Mouse (Mus musculus) heart, embryonic 13.5 days (tissue): ENCODE data around the gene 4921536K21Rik. TPM values are rescaled to one million over a fixed set of nuclear protein-coding genes. Genes with fewer than 3 reads are reported as not detected.
A peak's percentile ranks its signal among the peaks of the same experiment; 100 is the strongest.

Source experiments
- ATAC-seq: fragments of 200-750 bp; cut with Nextera tagmentation; 2 replicates; pipeline ENCODE4 v1.8.0; 2017; ENCODE audit warnings: moderate TSS enrichment; ENCODE audit not compliant: insufficient number of reproducible peaks, low FRiP score, low TSS enrichment; ENCODE audit errors: extremely low read depth
- H3K27ac ChIP-seq: fragments of 300-500 bp; sonication (generic); replicated peaks from 2 replicates; pipeline ENCODE4 v1.5.1; 2015; ENCODE audit warnings: moderate library complexity, mild to moderate bottlenecking, inconsistent platforms
- H3K27me3 ChIP-seq: fragments of 300-500 bp; sonication (generic); replicated peaks from 2 replicates; pipeline ENCODE4 v1.6.1; 2015; ENCODE audit warnings: mild to moderate bottlenecking, inconsistent platforms
- H3K36me3 ChIP-seq: fragments of 300-500 bp; sonication (generic); 2 replicates; pipeline ENCODE4 v1.6.1; 2015; ENCODE audit warnings: mild to moderate bottlenecking, inconsistent platforms
- H3K4me1 ChIP-seq: fragments of 300-500 bp; sonication (generic); 2 replicates; pipeline ENCODE4 v1.6.1; 2015; ENCODE audit warnings: inconsistent platforms
- H3K4me2 ChIP-seq: fragments of 300-500 bp; sonication (generic); 2 replicates; pipeline ENCODE4 v1.6.1; 2015; ENCODE audit warnings: inconsistent platforms, mild to moderate bottlenecking, moderate library complexity
- H3K4me3 ChIP-seq: fragments of 300-500 bp; sonication (generic); 2 replicates; pipeline ENCODE4 v1.5.1; 2015; ENCODE audit warnings: moderate library complexity, mild to moderate bottlenecking, inconsistent platforms
- H3K9ac ChIP-seq: fragments of 300-500 bp; sonication (generic); 2 replicates; pipeline ENCODE4 v1.6.1; 2015; ENCODE audit warnings: inconsistent platforms, mild to moderate bottlenecking, moderate library complexity
- H3K9me3 ChIP-seq: fragments of 300-500 bp; sonication (generic); 2 replicates; pipeline ENCODE4 v1.6.1; 2016; ENCODE audit warnings: inconsistent platforms
- WGBS: fragments of 180-500 bp; shearing (Covaris S2); methylation state at CpG from one replicate; pipeline ENCODE4 v1.1.7; 2015; ENCODE audit warnings: mixed read lengths; 5-methylcytosine and 5-hydroxymethylcytosine counted together
- polyA plus RNA-seq: library from polyadenylated mRNA; unstranded; fragments of >200 nt; fragmentation: Nextera tagmentation; extraction: Ambion mirVana; gene quantifications from 2 replicates; pipeline ENCODE4 v1.2.1, GENCODE M21; 2015

4921536K21Rik gene
- polyA plus RNA-seq, result 0.08 and 0.11 TPM in 2 replicates

GRCm38 (mm10) chr11:3894406-3895281 lies at the start of gene 4921536K21Rik, which contains the start of gene Dusp18:
TSS of gene 4921536K21Rik (minus strand) at chr11:3895098.
TSS of gene Dusp18 (plus strand) at chr11:3895240.
- WGBS, result 3% methylated on average over 46 of the region's 46 CpGs
- peak within 1 kb of the TSS; percentile 96 for H3K4me2 ChIP-seq
- H3K4me1 ChIP-seq, result peaks cover 14% of the 10 kb centered on the region
- H3K27ac ChIP-seq, result peak within 1 kb of the TSS; percentile 86
- H3K9me3 ChIP-seq, result no peaks in the 10 kb centered on the region
- H3K36me3 ChIP-seq, result peaks cover 28% of the 10 kb centered on the region
- peak; percentile 90 for ATAC-seq
- peak within 1 kb of the TSS; percentile 83 for H3K9ac ChIP-seq
- H3K4me3 ChIP-seq, result peak within 1 kb of the TSS; percentile 64
- H3K27me3 ChIP-seq, result peaks cover 11% of the 10 kb centered on the region; the same call in 1 of the 2 replicates

GRCm38 (mm10) chr11:3941371-3941770 lies 46.5 kb upstream of the 4921536K21Rik start:
- H3K9me3 ChIP-seq, result no peaks in the 10 kb centered on the region

DNA sequence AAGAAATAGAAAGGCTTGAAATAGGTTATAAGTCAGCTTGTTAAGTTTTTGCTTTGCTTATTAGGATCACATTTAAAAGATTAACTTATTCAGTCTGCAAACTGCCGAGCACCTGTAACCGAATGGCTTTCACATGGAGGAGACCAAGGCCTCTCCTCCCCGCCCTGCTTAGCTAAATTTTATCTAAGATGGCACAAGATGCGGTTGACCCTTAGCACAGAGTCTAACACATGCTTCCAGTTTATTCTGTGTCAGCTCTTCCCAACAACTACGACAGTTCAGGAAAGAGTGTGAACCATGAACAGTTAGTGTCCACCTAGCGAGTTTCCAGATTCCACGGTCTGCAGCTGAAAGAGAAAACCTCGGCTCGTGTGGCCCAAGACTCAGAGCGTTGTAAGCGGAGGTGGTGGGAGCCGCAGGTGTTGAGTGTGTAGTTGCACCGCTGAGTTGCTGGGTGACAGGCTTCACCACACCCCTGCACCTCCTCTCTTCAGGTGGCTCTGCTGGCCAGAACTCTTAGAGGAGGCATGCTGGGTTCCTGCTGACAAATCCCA lies 42.5 kb upstream of the 4921536K21Rik start:
- no peak for ATAC-seq
- WGBS, result 62% methylated on average over 13 of the region's 13 CpGs

More at GRCm38 (mm10) chr11:3941371-3941770, 46.5 kb upstream of the 4921536K21Rik start:
- H3K4me3 ChIP-seq, result no peak overlapping the region
- ATAC-seq, result no peak
- WGBS, result 80% methylated on average over 7 of the region's 7 CpGs
- no peaks in the 10 kb centered on the region for H3K36me3 ChIP-seq
- no peaks in the 10 kb centered on the region for H3K4me1 ChIP-seq
- H3K9ac ChIP-seq, result no peak overlapping the region
- no peak overlapping the region for H3K4me2 ChIP-seq
- no peak overlapping the region for H3K27ac ChIP-seq
- peaks cover 38% of the 10 kb centered on the region for H3K27me3 ChIP-seq

DNA sequence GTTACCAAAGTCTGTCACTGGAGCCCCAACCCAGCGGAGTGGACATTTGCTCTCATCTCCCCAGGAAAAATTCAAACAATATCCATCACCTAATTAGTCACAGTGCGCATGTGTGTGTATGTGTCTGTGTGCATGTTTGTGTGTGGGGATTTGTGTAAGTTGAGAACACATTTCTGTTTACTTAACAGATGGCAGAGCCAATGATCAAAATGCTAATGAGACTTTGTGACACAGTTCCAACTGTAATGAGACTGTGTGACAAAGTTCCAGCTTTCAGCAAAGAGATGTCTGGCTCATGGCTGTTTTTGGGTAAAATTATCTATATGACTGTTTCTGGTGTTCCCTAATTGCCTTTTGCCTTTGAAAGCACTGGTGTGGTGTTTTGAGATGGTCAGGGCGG lies 41.4 kb upstream of the 4921536K21Rik start:
- Histone ChIP-seq H3K9me3 (no peaks in the 10 kb centered on the region), H3K4me1 (peaks cover 9% of the 10 kb centered on the region), H3K4me2 (no peak overlapping the region), H3K27ac (no peak overlapping the region), H3K36me3 (no peaks in the 10 kb centered on the region), H3K9ac (no peak overlapping the region), H3K4me3 (no peak overlapping the region), H3K27me3 (0 out of 2 replicates have a peak, but pooled peaks cover 14% of the 10 kb centered on the region)
- no peak for ATAC-seq
- WGBS, result 90% methylated on average over 3 of the region's 3 CpGs

More for the DNA sequence above, 42.5 kb upstream of the 4921536K21Rik start:
- no peaks in the 10 kb centered on the region for H3K9me3 ChIP-seq
- no peak overlapping the region for H3K9ac ChIP-seq
- no peak overlapping the region for H3K27ac ChIP-seq
- no peaks in the 10 kb centered on the region for H3K36me3 ChIP-seq
- H3K4me1 ChIP-seq, result peaks cover 5% of the 10 kb centered on the region
- H3K27me3 ChIP-seq, result peaks cover 16% of the 10 kb centered on the region; the same call in 1 of the 2 replicates
- H3K4me2 ChIP-seq, result no peak overlapping the region
- no peak overlapping the region for H3K4me3 ChIP-seq

DNA sequence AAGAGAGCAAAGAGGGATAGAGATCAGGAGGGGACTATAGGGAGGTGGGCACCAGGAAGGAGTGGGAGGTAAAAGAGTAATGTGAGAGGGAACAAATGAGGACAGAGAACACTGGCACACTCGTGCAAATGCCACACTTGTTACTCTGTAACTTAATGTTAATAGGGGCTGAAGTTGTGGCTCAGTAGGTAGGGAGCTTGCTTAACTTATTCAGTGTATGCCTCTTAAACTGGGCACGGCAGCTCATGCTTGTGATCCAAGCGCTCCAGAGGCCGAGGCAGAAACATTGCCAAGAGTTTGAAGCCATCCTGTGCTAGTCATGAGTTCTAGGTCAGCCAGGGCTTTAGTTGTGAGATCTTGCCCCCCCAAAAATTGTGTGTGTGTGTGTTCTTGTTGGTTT lies 40.2 kb upstream of the 4921536K21Rik start:
- Histone ChIP-seq H3K9me3 (no peaks in the 10 kb centered on the region), H3K4me2 (no peak overlapping the region), H3K36me3 (no peaks in the 10 kb centered on the region), H3K27me3 (0 out of 2 replicates have a peak, but pooled peaks cover 14% of the 10 kb centered on the region), H3K9ac (no peak overlapping the region), H3K4me1 (peaks cover 21% of the 10 kb centered on the region), H3K4me3 (no peak overlapping the region), H3K27ac (no peak overlapping the region)
- ATAC-seq, result no peak
- WGBS, result 70% methylated on average over 4 of the region's 4 CpGs

DNA sequence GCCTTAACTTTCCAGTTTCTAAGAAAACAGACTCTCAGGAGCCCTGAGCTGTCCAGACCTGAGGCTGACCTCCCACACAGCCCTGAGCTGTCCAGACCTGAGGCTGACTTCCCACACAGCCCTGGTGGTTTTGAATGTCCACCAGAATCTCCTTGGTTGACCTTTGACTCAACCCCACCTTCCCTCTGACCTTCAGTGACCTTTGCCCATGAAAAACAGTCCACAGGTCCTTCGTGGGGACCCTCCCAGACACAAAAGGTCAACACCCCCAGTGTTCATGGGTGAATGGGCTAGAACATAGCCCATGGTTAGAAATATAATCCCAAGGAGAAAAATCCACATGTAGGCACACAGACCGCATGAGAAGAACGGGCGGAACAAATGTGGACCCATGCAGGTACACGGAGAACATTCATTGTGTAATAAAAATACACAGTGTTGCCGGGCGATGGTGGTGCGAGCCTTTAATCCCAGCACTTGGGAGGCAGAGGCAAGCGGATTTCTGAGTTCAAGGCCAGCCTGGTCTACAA lies 38.9 kb upstream of the 4921536K21Rik start:
- Histone ChIP-seq H3K4me3 (no peak overlapping the region), H3K9ac (no peak overlapping the region), H3K4me1 (peaks cover 24% of the 10 kb centered on the region), H3K36me3 (no peaks in the 10 kb centered on the region), H3K27me3 (0 out of 2 replicates have a peak, but pooled peaks cover 11% of the 10 kb centered on the region), H3K27ac (no peak overlapping the region), H3K9me3 (no peaks in the 10 kb centered on the region), H3K4me2 (no peak overlapping the region)
- ATAC-seq, result no peak
- 89% methylated on average over 9 of the region's 9 CpGs for WGBS

GRCm38 (mm10) chr11:3931511-3932211 lies 36.8 kb upstream of the 4921536K21Rik start, which contains the start of gene Tcn2:
TSS of gene Tcn2 (minus strand) at chr11:3932159.
- peaks cover 24% of the 10 kb centered on the region for H3K4me1 ChIP-seq
- H3K27me3 ChIP-seq, result no peaks in the 10 kb centered on the region
- peak; percentile 86 for ATAC-seq
- H3K36me3 ChIP-seq, result peaks cover 15% of the 10 kb centered on the region
- peak within 1 kb of the TSS; percentile 13 for H3K27ac ChIP-seq
- H3K4me2 ChIP-seq, result peak within 1 kb of the TSS; percentile 89
- H3K9me3 ChIP-seq, result no peaks in the 10 kb centered on the region
- H3K4me3 ChIP-seq, result peak within 1 kb of the TSS; percentile 66
- H3K9ac ChIP-seq, result peak within 1 kb of the TSS; percentile 80
- WGBS, result 0% methylated on average over 24 of the region's 26 CpGs

DNA sequence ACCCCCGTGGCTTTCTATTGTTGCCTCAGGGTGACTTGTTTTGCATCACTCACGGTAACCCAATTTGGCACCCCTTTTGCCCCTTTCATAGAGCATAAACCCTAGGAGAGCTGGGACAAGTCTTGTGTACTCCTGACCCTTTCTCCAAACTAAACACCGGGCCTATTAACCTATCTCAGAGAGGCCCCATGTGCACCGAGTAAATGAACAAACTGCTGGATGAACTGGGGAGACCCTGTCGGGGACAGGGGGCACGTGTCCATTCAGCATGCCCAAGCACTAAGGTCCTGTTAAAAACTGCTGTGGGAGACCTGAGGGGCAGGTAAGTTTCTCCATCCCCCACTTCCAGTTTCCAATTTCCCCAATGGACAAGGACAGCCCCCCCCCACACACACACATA lies 36.0 kb upstream of the 4921536K21Rik start:
- ATAC-seq, result no peak
- Histone ChIP-seq H3K4me3 (peak overlapping the region; percentile 66), H3K4me2 (peak overlapping the region; percentile 89), H3K27ac (peak overlapping the region; percentile 13), H3K9me3 (no peaks in the 10 kb centered on the region), H3K4me1 (peaks cover 24% of the 10 kb centered on the region), H3K36me3 (peaks cover 23% of the 10 kb centered on the region), H3K27me3 (no peaks in the 10 kb centered on the region), H3K9ac (peak overlapping the region; percentile 80)
- WGBS, result 37% methylated on average over 6 of the region's 6 CpGs

- H3K27ac ChIP-seq, result no peak overlapping the region
- peak overlapping the region; percentile 66; the same call in 1 of the 2 replicates for H3K4me3 ChIP-seq
- no peak for ATAC-seq
- no peaks in the 10 kb centered on the region for H3K27me3 ChIP-seq
- H3K9me3 ChIP-seq, result no peaks in the 10 kb centered on the region
- no peak overlapping the region for H3K9ac ChIP-seq
- WGBS, result 72% methylated on average over 4 of the region's 4 CpGs
- H3K4me2 ChIP-seq, result peak overlapping the region; percentile 89
- H3K36me3 ChIP-seq, result peaks cover 30% of the 10 kb centered on the region
- peaks cover 24% of the 10 kb centered on the region for H3K4me1 ChIP-seq
Observed at GRCm38 (mm10) chr11:3930019-3930418, 35.1 kb upstream of the 4921536K21Rik start.

DNA sequence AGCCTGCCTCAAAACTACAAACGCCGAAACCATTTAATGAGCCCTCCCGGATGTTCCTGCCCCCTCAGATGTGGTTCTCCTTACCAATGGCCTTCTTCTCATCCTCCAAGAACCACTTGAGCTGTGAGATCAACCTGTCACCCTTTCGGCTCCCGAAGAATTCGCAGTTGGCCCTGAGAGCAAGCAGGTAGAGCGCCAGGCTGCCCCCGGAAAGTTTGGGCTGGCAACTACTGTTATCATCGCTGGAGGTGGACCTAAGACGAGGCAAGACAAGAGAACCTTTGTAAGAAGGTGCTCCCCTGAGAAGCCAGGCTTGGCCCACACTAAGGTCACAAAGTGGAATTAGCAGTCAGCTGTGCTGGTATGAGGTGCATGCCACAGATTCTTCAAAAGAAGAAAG lies 31.0 kb upstream of the 4921536K21Rik start:
- H3K36me3 ChIP-seq, result peaks cover 67% of the 10 kb centered on the region

More for the DNA sequence above, 31.0 kb upstream of the 4921536K21Rik start:
- Histone ChIP-seq H3K27ac (no peak overlapping the region), H3K4me2 (no peak overlapping the region), H3K9ac (no peak overlapping the region), H3K27me3 (no peaks in the 10 kb centered on the region), H3K4me1 (peaks cover 14% of the 10 kb centered on the region), H3K9me3 (no peaks in the 10 kb centered on the region), H3K4me3 (no peak overlapping the region)
- no peak for ATAC-seq
- WGBS, result 89% methylated on average over 10 of the region's 10 CpGs
